Mouse (Mus musculus): ENCODE results near the gene Fggy. TPM values are rescaled to one million over a fixed set of nuclear protein-coding genes. Genes with fewer than 3 reads are reported as not detected.

The Fggy gene
- polyA plus RNA-seq, 1 experiment from 2014 or later = 11.1 TPM

DNA sequence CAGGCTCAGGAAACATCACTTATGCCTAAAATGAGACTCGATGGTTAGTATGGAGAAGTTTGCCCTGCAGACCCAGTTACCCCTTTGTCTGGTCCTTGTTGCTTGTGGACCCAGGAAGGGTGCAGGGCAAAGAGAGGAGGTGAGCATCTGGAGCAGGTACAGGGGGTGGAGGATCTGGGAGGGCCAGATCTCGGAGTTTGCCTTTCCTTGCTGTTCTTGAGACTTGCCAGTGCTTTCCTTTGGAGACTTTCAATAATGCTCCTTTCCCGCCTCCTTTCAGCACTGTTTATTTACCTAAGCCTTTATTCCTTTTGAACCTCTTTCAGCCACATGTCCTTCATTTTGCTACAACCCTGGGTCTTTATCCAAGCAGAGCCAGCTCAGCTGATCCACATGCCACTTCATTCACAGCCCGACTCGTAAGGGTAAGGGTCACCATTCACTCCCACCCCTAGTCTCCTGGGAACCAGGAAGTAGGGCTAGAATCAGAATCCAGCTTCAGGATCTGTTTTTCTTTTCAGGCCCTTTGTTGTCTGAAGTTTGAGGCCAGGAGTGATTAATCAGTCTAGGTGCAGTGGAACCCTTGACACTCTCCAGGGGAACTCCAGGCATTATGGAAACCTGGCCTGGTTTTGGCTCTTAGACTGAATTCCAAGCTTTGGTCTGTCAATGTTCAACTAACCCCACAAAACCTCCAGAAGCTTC lies 201.9 kb downstream of the Fggy start:
- no peaks in the 10 kb centered on the region for H3K4me1 ChIP-seq (replicated peaks; ENCODE audit: control insufficient read depth, insufficient read depth, low read length)
- ATAC-seq (ENCODE audit: low FRiP score) = no peak
- peak; percentile 24 for DNase-seq (ENCODE audit: low spot score)
- no peaks in the 10 kb centered on the region for H3K9me3 ChIP-seq (ENCODE audit: control insufficient read depth, low read length)
- WGBS = 41% methylated on average over 5 of the region's 5 CpGs
- H3K4me2 ChIP-seq (replicated peaks; ENCODE audit: low read depth, low read length) = no peak overlapping the region
- H3K27ac ChIP-seq (ENCODE audit: low read depth, low read length) = no peak overlapping the region
- no peak overlapping the region for H3K4me3 ChIP-seq (ENCODE audit: low read depth, low read length)
- no peak overlapping the region for H3K9ac ChIP-seq (ENCODE audit: low read depth, low read length)
- H3K36me3 ChIP-seq (ENCODE audit: control insufficient read depth, insufficient read depth, low read length) = no peaks in the 10 kb centered on the region
- no peaks in the 10 kb centered on the region for H3K27me3 ChIP-seq (ENCODE audit: control insufficient read depth, insufficient read depth, low read length)

DNA sequence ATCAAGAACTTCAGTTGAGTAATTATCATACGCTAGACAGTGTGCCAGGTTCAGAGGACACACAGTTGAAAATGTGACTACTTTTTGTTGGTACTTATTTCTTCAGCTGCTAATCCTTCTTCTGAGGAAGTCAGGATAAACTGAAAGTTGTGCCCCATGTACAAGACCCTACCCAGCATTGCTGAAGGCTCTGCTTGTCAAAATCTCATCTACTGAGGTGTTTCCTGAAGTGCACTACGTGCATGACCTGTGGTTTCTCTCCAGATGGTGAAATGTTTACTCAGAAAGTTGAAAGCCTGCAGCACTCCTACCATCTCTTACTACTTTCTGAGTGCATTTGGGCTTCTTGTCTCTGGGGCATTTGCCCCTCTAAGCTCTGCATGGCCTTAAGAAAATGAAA lies 208.1 kb downstream of the Fggy start:
- H3K27me3 ChIP-seq (ENCODE audit: control insufficient read depth, insufficient read depth, low read length) = no peaks in the 10 kb centered on the region
- no peak overlapping the region for H3K4me2 ChIP-seq (replicated peaks; ENCODE audit: low read depth, low read length)
- no peak overlapping the region for H3K4me3 ChIP-seq (ENCODE audit: low read depth, low read length)
- no peak overlapping the region for H3K27ac ChIP-seq (ENCODE audit: low read depth, low read length)
- WGBS = 72% methylated on average over 2 of the region's 2 CpGs
- H3K4me1 ChIP-seq (replicated peaks; ENCODE audit: control insufficient read depth, insufficient read depth, low read length) = no peaks in the 10 kb centered on the region
- no peak for ATAC-seq (ENCODE audit: low FRiP score)
- H3K9me3 ChIP-seq (ENCODE audit: control insufficient read depth, low read length) = no peaks in the 10 kb centered on the region
- H3K36me3 ChIP-seq (ENCODE audit: control insufficient read depth, insufficient read depth, low read length) = no peaks in the 10 kb centered on the region
- H3K9ac ChIP-seq (ENCODE audit: low read depth, low read length) = no peak overlapping the region
- DNase-seq (ENCODE audit: low spot score) = no peak

DNA sequence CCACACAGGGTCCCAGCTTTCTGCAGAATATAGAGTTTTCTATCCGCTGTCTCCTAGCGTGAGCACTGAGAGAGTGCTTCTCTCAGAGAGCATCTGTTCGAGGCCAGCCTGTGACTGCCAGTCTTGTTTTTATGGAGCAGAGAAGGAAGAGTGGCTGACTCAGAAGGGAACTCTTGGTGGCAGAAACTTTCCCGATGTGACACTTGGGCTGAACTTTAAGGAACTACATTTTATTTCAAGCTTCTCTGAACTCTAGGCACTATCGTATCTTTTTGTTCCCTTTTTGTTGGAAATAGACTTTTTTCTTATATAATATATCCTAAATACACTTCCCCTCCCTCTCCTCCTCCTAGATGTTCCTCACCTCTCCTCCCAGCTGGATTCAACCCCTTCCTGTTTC lies 213.2 kb downstream of the Fggy start:
- Histone ChIP-seq H3K27ac (ENCODE audit: low read depth, low read length) (no peak overlapping the region), H3K4me2 (replicated peaks; ENCODE audit: low read depth, low read length) (no peak overlapping the region), H3K27me3 (ENCODE audit: control insufficient read depth, insufficient read depth, low read length) (no peaks in the 10 kb centered on the region), H3K36me3 (ENCODE audit: control insufficient read depth, insufficient read depth, low read length) (no peaks in the 10 kb centered on the region), H3K4me3 (ENCODE audit: low read depth, low read length) (no peak overlapping the region), H3K4me1 (replicated peaks; ENCODE audit: control insufficient read depth, insufficient read depth, low read length) (no peaks in the 10 kb centered on the region), H3K9ac (ENCODE audit: low read depth, low read length) (no peak overlapping the region), H3K9me3 (ENCODE audit: control insufficient read depth, low read length) (no peaks in the 10 kb centered on the region)
- WGBS = 82% methylated on average over 5 of the region's 5 CpGs
- DNase-seq (ENCODE audit: low spot score) = no peak
- no peak for ATAC-seq (ENCODE audit: low FRiP score)

DNA sequence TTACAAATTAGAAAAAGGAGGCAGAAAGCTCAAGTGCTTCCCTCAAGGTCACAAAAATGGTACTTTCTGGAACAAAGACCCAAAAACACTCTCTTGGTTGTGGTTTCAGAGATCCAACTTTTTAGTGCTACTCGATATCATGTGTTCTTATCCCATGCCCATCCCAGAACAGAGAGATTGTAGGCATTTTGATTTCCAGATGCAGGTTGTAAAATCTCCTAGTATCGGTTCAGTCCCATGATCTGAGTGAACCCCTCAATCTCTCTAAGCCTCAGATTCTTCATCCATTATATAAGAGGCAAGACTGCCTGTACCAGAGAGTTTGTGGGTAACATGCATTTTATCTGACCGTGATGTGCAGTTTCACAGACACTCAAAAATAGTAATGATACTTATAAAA lies 214.2 kb downstream of the Fggy start:
- no peak overlapping the region for H3K27ac ChIP-seq (ENCODE audit: low read depth, low read length)

DNA sequence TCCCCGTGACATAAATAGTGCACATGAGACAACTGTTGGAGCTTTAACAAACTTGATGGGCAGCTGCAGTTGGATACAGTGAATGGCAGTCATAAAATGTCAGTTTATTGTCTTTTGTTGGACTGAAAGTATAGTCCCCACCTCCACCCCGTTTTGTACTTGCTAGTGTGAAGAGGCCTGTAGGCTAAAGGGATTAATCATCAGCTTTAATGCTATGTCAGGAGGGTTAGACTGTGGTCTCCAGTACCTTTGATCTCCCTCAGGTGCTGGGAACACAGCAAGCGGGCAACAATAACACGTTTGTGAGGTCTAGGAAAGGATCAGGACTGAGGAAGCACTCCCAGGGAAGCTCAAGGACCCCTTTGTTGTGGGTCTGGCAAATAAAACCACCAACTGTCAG lies 214.6 kb downstream of the Fggy start:
- 45% methylated on average over 4 of the region's 4 CpGs for WGBS
- no peaks in the 10 kb centered on the region for H3K36me3 ChIP-seq (ENCODE audit: control insufficient read depth, insufficient read depth, low read length)
- ATAC-seq (ENCODE audit: low FRiP score) = no peak

More for the DNA sequence above, 214.2 kb downstream of the Fggy start:
- ATAC-seq (ENCODE audit: low FRiP score) (no peak), DNase-seq (ENCODE audit: low spot score) (no peak)
- Histone ChIP-seq H3K9ac (ENCODE audit: low read depth, low read length) (no peak overlapping the region), H3K4me1 (replicated peaks; ENCODE audit: control insufficient read depth, insufficient read depth, low read length) (no peaks in the 10 kb centered on the region), H3K27me3 (ENCODE audit: control insufficient read depth, insufficient read depth, low read length) (no peaks in the 10 kb centered on the region), H3K4me3 (ENCODE audit: low read depth, low read length) (no peak overlapping the region), H3K4me2 (replicated peaks; ENCODE audit: low read depth, low read length) (no peak overlapping the region), H3K36me3 (ENCODE audit: control insufficient read depth, insufficient read depth, low read length) (no peaks in the 10 kb centered on the region), H3K9me3 (ENCODE audit: control insufficient read depth, low read length) (no peaks in the 10 kb centered on the region)
- 94% methylated on average over 3 of the region's 3 CpGs for WGBS

DNA sequence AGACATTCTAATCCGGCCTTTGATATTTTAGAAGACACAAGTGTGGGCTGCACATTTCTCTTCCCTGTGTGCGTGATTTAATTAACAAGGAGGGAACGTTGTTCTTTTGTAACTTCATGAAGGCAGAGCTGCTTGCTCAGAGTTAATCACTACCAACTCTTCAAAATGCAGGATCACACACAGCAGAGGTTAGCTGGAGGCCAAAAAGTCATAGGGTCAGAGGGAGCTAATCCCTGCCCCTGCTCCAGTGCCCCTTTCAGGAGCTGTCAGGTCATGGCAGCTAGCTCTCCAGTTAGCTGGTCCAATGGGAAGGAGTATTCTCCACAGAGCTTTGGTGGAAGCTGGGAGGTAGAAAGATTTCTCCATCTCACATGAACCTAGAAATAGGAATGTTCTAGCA lies 215.4 kb downstream of the Fggy start:
- no peaks in the 10 kb centered on the region for H3K36me3 ChIP-seq (ENCODE audit: control insufficient read depth, insufficient read depth, low read length)
- H3K27ac ChIP-seq (ENCODE audit: low read depth, low read length) = no peak overlapping the region
- no peaks in the 10 kb centered on the region for H3K27me3 ChIP-seq (ENCODE audit: control insufficient read depth, insufficient read depth, low read length)
- DNase-seq (ENCODE audit: low spot score) = no peak
- no peak overlapping the region for H3K4me3 ChIP-seq (ENCODE audit: low read depth, low read length)
- H3K4me2 ChIP-seq (replicated peaks; ENCODE audit: low read depth, low read length) = no peak overlapping the region
- H3K9me3 ChIP-seq (ENCODE audit: control insufficient read depth, low read length) = no peaks in the 10 kb centered on the region
- no peak overlapping the region for H3K9ac ChIP-seq (ENCODE audit: low read depth, low read length)
- H3K4me1 ChIP-seq (replicated peaks; ENCODE audit: control insufficient read depth, insufficient read depth, low read length) = no peaks in the 10 kb centered on the region
- no peak for ATAC-seq (ENCODE audit: low FRiP score)
- WGBS = 13% methylated on average over 3 of the region's 3 CpGs

More for the DNA sequence above, 214.6 kb downstream of the Fggy start:
- Histone ChIP-seq H3K4me1 (replicated peaks; ENCODE audit: control insufficient read depth, insufficient read depth, low read length) (no peaks in the 10 kb centered on the region), H3K9ac (ENCODE audit: low read depth, low read length) (no peak overlapping the region), H3K4me2 (replicated peaks; ENCODE audit: low read depth, low read length) (no peak overlapping the region), H3K27ac (ENCODE audit: low read depth, low read length) (no peak overlapping the region), H3K9me3 (ENCODE audit: control insufficient read depth, low read length) (no peaks in the 10 kb centered on the region), H3K27me3 (ENCODE audit: control insufficient read depth, insufficient read depth, low read length) (no peaks in the 10 kb centered on the region), H3K4me3 (ENCODE audit: low read depth, low read length) (no peak overlapping the region)
- no peak for DNase-seq (ENCODE audit: low spot score)

DNA sequence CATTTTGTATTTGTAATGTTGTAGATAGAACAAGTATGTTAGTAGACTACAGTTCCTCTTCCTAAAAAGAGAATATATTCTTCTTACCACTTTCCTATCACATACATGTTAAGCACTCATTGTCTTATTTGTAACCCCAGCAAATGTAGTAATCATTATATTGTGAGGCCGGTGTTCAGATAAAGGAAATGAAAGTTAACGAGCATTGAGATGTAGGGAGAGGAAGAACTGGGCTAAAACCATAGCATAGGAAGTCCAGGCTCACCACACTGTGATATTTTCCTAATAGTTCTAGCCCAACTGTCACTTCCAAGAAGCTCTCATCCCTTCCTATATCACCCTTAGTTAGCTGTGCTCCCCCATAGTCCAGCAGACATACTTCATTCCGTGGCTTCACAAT lies 218.3 kb downstream of the Fggy start:
- H3K36me3 ChIP-seq (ENCODE audit: control insufficient read depth, insufficient read depth, low read length) = no peaks in the 10 kb centered on the region
- H3K9me3 ChIP-seq (ENCODE audit: control insufficient read depth, low read length) = no peaks in the 10 kb centered on the region
- no peak for DNase-seq (ENCODE audit: low spot score)
- no peak overlapping the region for H3K9ac ChIP-seq (ENCODE audit: low read depth, low read length)
- H3K27ac ChIP-seq (ENCODE audit: low read depth, low read length) = no peak overlapping the region
- no peaks in the 10 kb centered on the region for H3K27me3 ChIP-seq (ENCODE audit: control insufficient read depth, insufficient read depth, low read length)
- no peak overlapping the region for H3K4me3 ChIP-seq (ENCODE audit: low read depth, low read length)
- WGBS = 90% methylated on average over 3 of the region's 3 CpGs
- ATAC-seq (ENCODE audit: low FRiP score) = no peak
- no peaks in the 10 kb centered on the region for H3K4me1 ChIP-seq (replicated peaks; ENCODE audit: control insufficient read depth, insufficient read depth, low read length)
- H3K4me2 ChIP-seq (replicated peaks; ENCODE audit: low read depth, low read length) = no peak overlapping the region

DNA sequence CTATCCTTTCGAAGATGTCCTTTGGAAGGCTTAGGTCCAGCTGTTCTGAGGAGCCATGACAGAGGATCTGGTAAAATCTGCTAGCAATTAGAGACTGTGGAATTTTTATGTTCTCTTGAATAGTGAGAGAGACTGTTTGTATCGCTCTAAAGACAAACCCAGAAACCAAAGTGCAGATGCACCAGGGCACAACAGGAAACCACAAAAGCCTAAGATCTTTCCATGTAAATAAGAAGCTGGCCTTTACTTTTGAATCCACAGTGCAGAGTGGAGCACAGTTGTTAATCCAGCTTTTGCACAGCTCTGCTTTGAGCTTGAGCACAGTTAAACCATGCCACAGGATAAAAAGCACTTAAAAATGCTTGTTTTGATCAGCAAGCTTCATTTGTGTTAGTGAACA lies 220.5 kb downstream of the Fggy start:
- DNase-seq (ENCODE audit: low spot score) (no peak), ATAC-seq (ENCODE audit: low FRiP score) (no peak)
- H3K27me3 ChIP-seq (ENCODE audit: control insufficient read depth, insufficient read depth, low read length) = no peaks in the 10 kb centered on the region
- no peaks in the 10 kb centered on the region for H3K4me1 ChIP-seq (replicated peaks; ENCODE audit: control insufficient read depth, insufficient read depth, low read length)
- no peak overlapping the region for H3K4me3 ChIP-seq (ENCODE audit: low read depth, low read length)
- no peak overlapping the region for H3K9ac ChIP-seq (ENCODE audit: low read depth, low read length)
- no peak overlapping the region for H3K4me2 ChIP-seq (replicated peaks; ENCODE audit: low read depth, low read length)
- no peak overlapping the region for H3K27ac ChIP-seq (ENCODE audit: low read depth, low read length)
- no peaks in the 10 kb centered on the region for H3K36me3 ChIP-seq (ENCODE audit: control insufficient read depth, insufficient read depth, low read length)
- no peaks in the 10 kb centered on the region for H3K9me3 ChIP-seq (ENCODE audit: control insufficient read depth, low read length)
- WGBS = 82% methylated on average over 2 of the region's 2 CpGs

DNA sequence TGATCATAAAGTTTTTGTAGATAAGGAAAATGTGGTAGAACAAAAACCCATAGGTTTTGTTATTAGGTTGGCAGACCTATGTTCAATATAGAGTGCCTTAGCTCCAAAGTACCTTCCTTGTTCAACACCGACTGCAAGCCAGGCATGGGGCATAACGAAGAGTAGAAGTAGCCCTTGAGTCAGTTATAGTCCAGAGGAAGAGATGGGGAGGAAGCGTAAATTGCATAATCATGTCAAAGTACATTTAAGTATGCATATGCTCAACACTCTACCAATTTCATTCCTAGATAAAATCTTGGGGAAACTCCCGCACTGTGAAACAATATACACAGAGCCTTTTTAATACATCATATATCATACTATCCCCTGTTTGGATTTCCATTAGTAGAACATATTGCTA lies 221.2 kb downstream of the Fggy start:
- Histone ChIP-seq H3K9ac (ENCODE audit: low read depth, low read length) (no peak overlapping the region), H3K4me3 (ENCODE audit: low read depth, low read length) (no peak overlapping the region), H3K4me1 (replicated peaks; ENCODE audit: control insufficient read depth, insufficient read depth, low read length) (no peaks in the 10 kb centered on the region), H3K4me2 (replicated peaks; ENCODE audit: low read depth, low read length) (no peak overlapping the region), H3K36me3 (ENCODE audit: control insufficient read depth, insufficient read depth, low read length) (no peaks in the 10 kb centered on the region), H3K27me3 (ENCODE audit: control insufficient read depth, insufficient read depth, low read length) (no peaks in the 10 kb centered on the region), H3K9me3 (ENCODE audit: control insufficient read depth, low read length) (no peaks in the 10 kb centered on the region), H3K27ac (ENCODE audit: low read depth, low read length) (no peak overlapping the region)
- ATAC-seq (ENCODE audit: low FRiP score) = no peak
- 90% methylated on average over 4 of the region's 4 CpGs for WGBS
- DNase-seq (ENCODE audit: low spot score) = no peak
